Mouse (Mus musculus): ENCODE data around the gene Cd248. TPM values are rescaled to one million over a fixed set of nuclear protein-coding genes. Genes with fewer than 3 reads are reported as not detected.
"Not testable (repeated sequence)": the region's sequence is repeated elsewhere in the genome, so short reads cannot be mapped to it uniquely, and the experiment has no call there.

The Cd248 gene
- polyA plus RNA-seq, 1 experiment from 2014 or later: 10.3 TPM

DNA sequence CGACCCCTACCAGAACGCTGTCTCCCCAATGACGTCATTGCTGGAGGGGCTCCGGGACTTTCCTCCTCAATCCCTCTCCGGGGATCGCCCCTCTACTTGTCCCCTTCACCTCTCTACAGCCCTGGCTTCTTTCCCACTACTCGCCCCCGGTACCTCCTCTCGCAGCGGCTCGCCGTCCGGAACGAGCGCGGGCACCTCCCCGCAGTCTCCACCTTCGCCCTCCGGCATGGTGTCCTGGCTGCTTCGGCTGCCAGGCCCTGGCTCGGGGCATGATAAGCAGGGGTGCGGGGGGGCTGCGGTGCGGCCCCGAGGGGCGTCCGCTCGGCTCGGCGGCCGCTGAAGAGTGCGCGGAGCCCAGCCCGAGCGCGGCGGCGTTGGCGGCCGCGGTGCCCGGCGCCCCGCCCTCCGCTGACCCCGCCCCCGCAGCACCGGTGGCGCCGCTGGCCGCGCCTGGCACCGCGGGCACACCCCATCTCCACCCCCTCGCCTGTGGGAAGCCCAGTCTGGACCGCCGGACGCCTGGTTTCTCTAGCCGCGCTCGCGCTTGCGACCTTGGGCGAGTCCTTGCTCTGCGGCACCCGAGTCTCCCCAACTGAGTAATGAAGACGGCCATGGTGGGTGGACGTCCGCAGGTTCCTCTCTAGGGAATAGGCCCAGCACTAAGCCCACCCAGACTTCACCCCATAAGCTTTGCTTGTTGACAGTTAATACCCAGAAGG lies 17.4 kb downstream of the Cd248 start, which contains the start of gene Tmem151a:
Tmem151a (minus strand) TSS at position 387 of the 719 bp plus-strand sequence.
- under 1% methylated on average over 60 of the region's 69 CpGs for WGBS
- Histone ChIP-seq H3K27ac (replicated peaks) (no peak within 1 kb of the TSS), H3K27me3 (peaks cover 63% of the 10 kb centered on the region), H3K36me3 (peaks cover under 1% of the 10 kb centered on the region; the same call in 1 of the 2 replicates), H3K9me3 (no peaks in the 10 kb centered on the region), H3K4me1 (peaks cover 34% of the 10 kb centered on the region), H3K4me2 (replicated peaks) (peak within 1 kb of the TSS; percentile 93), H3K9ac (replicated peaks) (peak within 1 kb of the TSS; percentile 66), H3K4me3 (peak within 1 kb of the TSS; percentile 64)
- ATAC-seq (replicated peaks): no peak

DNA sequence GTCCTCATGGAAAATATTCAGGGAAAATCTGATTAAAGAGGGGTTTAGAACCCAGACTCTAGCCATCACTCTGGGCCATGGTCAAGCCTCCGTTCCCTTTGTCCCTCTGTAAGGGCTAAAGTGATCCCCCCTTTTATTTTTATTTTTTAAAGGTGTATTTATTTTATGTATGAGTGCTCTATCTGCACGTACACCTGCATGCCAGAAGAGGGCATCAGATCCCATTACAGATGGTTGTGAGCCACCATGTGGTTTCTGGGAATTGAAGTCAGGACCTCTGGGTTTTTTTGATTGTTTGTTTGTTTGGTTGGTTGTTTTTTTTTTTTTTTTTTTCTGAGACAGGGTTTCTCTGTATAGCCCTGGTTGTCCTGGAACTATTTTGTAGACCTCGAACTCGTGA lies 18.7 kb downstream of the Cd248 start:
- Histone ChIP-seq H3K4me1 (peaks cover 34% of the 10 kb centered on the region), H3K27me3 (peaks cover 51% of the 10 kb centered on the region), H3K36me3 (peaks cover 11% of the 10 kb centered on the region)
- H3K9me3 ChIP-seq; H3K4me2 ChIP-seq (replicated peaks); ATAC-seq (replicated peaks); H3K9ac ChIP-seq (replicated peaks); H3K4me3 ChIP-seq; H3K27ac ChIP-seq (replicated peaks): not testable (repeated sequence)
- 55% methylated on average over 4 of the region's 4 CpGs for WGBS

DNA sequence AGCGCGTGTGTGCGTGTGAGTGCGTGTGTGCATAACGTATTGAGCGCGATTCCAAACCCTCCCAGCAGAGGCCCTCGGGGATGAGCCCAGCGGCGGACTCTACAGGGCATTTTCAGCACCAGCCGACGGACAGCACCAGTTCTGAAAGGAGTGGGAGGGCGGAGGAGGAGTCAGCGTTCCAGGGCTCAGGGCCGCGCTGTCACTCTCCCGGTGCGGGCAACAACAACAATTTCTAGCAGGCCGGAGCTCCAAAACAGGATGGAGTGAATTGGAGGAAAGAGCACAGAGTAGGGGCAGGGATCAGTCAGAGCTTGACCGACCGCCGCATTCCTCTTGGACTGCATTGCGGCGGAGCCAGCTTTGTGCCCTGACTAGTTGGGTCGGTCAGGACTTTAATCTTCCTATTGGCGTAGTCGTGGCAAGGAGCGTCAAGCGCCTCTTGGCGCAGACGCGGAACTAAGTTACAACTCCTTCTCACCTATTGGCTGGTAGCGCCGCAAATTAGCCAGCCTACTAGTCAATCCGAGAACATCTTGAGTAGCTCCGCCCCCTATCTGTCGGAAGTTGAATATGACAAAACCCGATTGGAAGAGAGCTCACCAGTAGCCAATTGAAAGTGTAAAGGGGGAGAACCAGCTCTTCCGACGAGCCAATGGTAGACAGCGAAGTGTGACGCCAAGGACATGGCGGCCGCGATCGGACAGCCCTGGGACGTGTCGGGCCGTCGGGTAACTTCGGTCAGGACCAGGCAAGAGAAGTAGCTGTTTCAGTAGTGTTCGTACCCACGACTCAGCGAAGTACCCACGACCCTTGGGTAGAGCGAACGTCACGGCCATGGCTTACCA lies 20.2 kb downstream of the Cd248 start, which contains the start of gene Yif1a:
Yif1a (plus strand) TSS at position 655 of the 845 bp plus-strand sequence.
- H3K36me3 ChIP-seq: peaks cover 27% of the 10 kb centered on the region
- WGBS: under 1% methylated on average over 58 of the region's 58 CpGs
- peak; percentile 93 for ATAC-seq (replicated peaks)

DNA sequence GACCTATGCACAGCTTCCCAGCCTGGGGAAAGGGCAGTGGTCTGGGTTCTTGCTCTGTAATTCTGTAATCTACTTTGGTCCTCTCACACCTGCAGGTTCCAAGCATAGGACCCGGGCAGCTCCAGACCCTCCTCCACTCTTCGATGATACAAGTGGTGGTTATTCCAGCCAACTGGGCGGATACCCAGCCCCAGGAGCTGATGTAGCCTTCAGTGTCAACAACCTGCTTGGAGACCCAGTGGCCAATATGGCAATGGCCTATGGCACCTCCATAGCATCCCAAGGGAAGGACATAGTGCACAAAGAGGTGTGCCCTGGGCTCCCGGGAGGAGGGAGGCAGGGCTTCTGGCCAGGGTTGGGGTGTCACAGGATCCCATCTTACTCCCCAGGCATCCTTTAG lies 21.4 kb downstream of the Cd248 start:
- Histone ChIP-seq H3K27me3 (peaks cover 23% of the 10 kb centered on the region), H3K4me3 (peak overlapping the region; percentile 86), H3K9me3 (no peaks in the 10 kb centered on the region), H3K4me1 (peaks cover 49% of the 10 kb centered on the region), H3K36me3 (peaks cover 35% of the 10 kb centered on the region), H3K9ac (replicated peaks) (peak overlapping the region; percentile 73), H3K4me2 (replicated peaks) (peak overlapping the region; percentile 94), H3K27ac (replicated peaks) (no peak overlapping the region)
- WGBS: 88% methylated on average over 4 of the region's 4 CpGs
- ATAC-seq (replicated peaks): no peak

More for the DNA sequence above, 20.2 kb downstream of the Cd248 start, which contains the start of gene Yif1a:
- peaks cover 37% of the 10 kb centered on the region for H3K4me1 ChIP-seq
- H3K4me2 ChIP-seq (replicated peaks): peak within 1 kb of the TSS; percentile 94
- peaks cover 35% of the 10 kb centered on the region for H3K27me3 ChIP-seq
- no peaks in the 10 kb centered on the region for H3K9me3 ChIP-seq
- H3K27ac ChIP-seq (replicated peaks): peak within 1 kb of the TSS; percentile 88
- peak within 1 kb of the TSS; percentile 73 for H3K9ac ChIP-seq (replicated peaks)
- H3K4me3 ChIP-seq: peak within 1 kb of the TSS; percentile 86

DNA sequence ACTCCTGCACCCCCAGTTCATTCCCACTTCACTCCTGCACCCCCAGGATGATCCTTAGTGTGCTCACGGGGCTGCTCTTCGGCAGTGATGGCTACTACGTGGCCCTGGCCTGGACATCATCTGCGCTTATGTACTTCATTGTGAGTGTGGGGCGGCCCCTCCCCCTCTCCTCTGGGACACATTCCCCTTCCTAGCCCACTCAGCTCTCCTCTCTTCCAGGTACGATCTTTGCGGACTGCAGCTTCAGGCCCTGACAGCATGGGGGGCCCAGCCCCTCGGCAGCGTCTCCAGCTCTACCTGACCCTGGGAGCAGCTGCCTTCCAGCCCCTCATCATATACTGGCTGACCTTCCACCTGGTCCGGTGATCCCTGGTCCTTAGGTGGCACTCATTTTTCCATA lies 24.2 kb downstream of the Cd248 start:
- Histone ChIP-seq H3K4me1 (peaks cover 61% of the 10 kb centered on the region), H3K4me3 (no peak overlapping the region), H3K27me3 (no peaks in the 10 kb centered on the region), H3K27ac (replicated peaks) (no peak overlapping the region), H3K36me3 (peaks cover 35% of the 10 kb centered on the region), H3K9ac (replicated peaks) (no peak overlapping the region), H3K9me3 (no peaks in the 10 kb centered on the region), H3K4me2 (replicated peaks) (no peak overlapping the region)
- 92% methylated on average over 10 of the region's 10 CpGs for WGBS
- ATAC-seq (replicated peaks): no peak

DNA sequence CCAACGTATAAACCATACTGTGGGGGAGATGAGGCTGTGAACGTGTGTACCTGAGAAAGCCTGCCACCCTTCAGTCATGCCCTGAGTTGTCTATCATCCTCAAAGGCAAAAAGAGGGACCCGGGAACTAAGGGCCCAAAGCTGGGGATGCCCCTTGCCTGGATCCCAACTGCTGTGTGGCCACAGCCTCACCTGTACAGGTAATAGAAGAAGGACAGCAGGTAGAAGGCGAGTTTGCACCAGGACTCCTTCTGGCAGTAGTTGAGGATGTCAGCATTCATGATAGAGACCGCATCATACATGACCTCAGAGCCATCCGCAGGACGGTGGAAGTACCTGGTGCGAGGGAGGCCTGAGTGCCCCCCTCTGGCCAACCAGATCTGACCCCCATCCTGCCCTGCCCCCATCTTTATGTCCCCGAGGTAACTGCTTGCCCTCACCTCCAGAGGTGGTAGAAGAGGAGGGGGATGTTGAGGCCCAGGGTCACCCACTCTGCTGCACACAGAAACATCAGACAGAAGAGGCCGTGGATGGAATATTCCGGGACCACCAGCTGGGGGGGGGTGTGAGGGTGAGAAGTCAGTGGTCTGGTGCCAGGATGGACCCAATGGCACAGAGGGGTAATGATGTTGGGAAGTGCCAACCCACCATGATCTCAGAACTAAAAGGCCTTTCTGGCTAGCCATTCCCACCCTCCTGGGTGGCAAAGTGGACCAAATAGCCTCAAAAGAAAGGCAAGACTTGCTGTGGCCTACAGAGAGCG lies 25.8 kb downstream of the Cd248 start:
- 72% methylated on average over 12 of the region's 12 CpGs for WGBS
- no peaks in the 10 kb centered on the region for H3K27me3 ChIP-seq
- H3K4me2 ChIP-seq (replicated peaks): peak overlapping the region; percentile 85
- no peaks in the 10 kb centered on the region for H3K9me3 ChIP-seq
- peak overlapping the region; percentile 94 for H3K4me3 ChIP-seq
- peaks cover 35% of the 10 kb centered on the region for H3K36me3 ChIP-seq
- peak overlapping the region; percentile 95 for H3K27ac ChIP-seq (replicated peaks)
- H3K4me1 ChIP-seq: peaks cover 62% of the 10 kb centered on the region
- ATAC-seq (replicated peaks): no peak
- H3K9ac ChIP-seq (replicated peaks): peak overlapping the region; percentile 99

DNA sequence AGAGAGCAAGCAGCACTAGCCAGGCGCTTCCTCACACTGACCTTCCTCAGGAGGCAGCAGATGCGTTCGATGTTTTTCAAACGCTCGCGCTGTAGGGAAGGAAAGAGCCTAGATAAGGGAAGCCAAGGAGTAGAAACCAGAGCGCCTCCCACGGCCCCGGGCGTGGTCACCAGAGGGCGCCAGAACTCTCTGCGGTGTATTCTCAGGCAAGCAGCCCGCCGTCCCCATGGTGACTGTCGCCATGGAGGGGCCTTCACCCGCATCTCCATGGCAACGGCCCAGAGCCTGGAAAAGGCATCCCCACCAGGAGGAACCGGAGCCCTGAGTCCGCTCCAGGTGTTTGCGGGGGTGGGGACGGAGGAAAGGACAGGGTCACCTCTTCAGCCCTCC lies 26.4 kb downstream of the Cd248 start:
- peaks cover 35% of the 10 kb centered on the region for H3K36me3 ChIP-seq
- H3K27ac ChIP-seq (replicated peaks): peak overlapping the region; percentile 95
- peak; percentile 74 for ATAC-seq (replicated peaks)
- WGBS: 0% methylated on average over 21 of the region's 21 CpGs
- H3K4me3 ChIP-seq: peak overlapping the region; percentile 94
- H3K9me3 ChIP-seq: no peaks in the 10 kb centered on the region
- H3K4me1 ChIP-seq: peaks cover 62% of the 10 kb centered on the region
- H3K9ac ChIP-seq (replicated peaks): peak overlapping the region; percentile 99
- no peaks in the 10 kb centered on the region for H3K27me3 ChIP-seq
- peak overlapping the region; percentile 85 for H3K4me2 ChIP-seq (replicated peaks)

DNA sequence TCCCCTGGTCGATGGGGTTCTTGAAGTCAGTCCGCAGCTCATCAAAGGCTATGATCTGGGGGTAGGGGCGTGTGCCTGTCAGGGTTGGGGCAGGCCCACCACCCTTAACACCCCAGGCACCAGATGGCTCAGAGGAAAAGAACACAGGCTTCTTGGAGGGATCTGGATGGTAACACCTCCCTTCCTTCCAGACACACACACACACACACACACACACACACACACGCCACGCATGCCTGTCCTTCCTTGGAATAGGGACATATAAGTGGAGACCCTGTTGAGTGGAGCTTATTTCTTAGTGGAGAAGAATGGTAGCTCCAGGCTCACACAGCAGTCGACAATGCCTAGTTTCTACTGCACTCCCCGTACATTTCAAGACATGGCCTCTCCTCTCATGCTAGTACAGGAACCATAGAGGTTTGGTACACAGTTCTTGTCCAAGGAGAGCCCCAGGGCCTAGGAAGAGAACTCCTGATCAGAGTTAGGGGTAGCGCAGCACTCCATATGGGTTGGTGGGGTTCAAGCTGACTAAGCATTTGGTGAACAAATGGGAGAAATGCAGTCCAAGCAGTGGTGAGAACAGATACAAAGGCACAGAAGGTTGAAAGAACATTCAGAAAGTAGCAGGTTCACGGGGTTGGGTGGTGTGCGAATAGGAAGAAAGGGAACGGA lies 27.0 kb downstream of the Cd248 start:
- Histone ChIP-seq H3K9ac (replicated peaks) (peak overlapping the region; percentile 99; the same call in 1 of the 2 replicates), H3K4me1 (peaks cover 62% of the 10 kb centered on the region), H3K36me3 (peaks cover 37% of the 10 kb centered on the region), H3K4me3 (peak overlapping the region; percentile 94), H3K27ac (replicated peaks) (peak overlapping the region; percentile 95), H3K9me3 (no peaks in the 10 kb centered on the region), H3K4me2 (replicated peaks) (peak overlapping the region; percentile 85), H3K27me3 (no peaks in the 10 kb centered on the region)
- WGBS: 27% methylated on average over 11 of the region's 11 CpGs
- peak; percentile 36; the same call in 1 of the 2 replicates for ATAC-seq (replicated peaks)

DNA sequence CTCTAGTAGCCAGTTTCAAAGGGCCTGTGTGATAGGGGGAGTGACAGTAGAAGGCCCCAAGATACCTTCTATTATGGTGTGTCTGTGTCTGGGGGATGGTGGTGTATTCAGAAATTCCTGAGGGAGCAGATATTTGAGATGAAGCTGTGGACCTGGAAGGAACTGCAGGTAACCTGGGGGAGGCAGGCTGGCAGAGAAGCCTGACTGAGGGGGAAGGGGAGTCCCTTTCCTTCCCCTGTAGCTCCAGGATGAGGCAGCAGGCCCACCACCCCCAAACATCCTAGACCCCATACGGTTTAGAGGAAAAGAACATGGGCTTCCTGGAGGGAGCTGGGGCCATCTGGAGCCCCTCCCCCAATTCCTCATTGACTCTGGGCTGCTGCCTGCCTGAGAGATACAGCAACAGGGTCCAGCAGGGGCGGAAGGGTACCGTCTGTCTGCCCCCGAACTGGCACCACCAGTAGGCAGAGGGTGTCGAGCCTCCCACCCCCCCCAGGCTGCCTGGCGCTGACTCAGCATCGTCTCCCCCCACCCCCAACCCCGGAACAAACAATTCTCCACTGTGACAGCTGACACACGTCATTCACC lies 28.1 kb downstream of the Cd248 start:
- H3K9ac ChIP-seq (replicated peaks): peak overlapping the region; percentile 99
- ATAC-seq (replicated peaks): no peak
- WGBS: 8% methylated on average over 9 of the region's 9 CpGs
- H3K4me1 ChIP-seq: peaks cover 62% of the 10 kb centered on the region
- H3K27me3 ChIP-seq: no peaks in the 10 kb centered on the region
- peak overlapping the region; percentile 95 for H3K27ac ChIP-seq (replicated peaks)
- H3K4me2 ChIP-seq (replicated peaks): peak overlapping the region; percentile 85
- peaks cover 41% of the 10 kb centered on the region for H3K36me3 ChIP-seq
- H3K9me3 ChIP-seq: no peaks in the 10 kb centered on the region
- H3K4me3 ChIP-seq: peak overlapping the region; percentile 94

DNA sequence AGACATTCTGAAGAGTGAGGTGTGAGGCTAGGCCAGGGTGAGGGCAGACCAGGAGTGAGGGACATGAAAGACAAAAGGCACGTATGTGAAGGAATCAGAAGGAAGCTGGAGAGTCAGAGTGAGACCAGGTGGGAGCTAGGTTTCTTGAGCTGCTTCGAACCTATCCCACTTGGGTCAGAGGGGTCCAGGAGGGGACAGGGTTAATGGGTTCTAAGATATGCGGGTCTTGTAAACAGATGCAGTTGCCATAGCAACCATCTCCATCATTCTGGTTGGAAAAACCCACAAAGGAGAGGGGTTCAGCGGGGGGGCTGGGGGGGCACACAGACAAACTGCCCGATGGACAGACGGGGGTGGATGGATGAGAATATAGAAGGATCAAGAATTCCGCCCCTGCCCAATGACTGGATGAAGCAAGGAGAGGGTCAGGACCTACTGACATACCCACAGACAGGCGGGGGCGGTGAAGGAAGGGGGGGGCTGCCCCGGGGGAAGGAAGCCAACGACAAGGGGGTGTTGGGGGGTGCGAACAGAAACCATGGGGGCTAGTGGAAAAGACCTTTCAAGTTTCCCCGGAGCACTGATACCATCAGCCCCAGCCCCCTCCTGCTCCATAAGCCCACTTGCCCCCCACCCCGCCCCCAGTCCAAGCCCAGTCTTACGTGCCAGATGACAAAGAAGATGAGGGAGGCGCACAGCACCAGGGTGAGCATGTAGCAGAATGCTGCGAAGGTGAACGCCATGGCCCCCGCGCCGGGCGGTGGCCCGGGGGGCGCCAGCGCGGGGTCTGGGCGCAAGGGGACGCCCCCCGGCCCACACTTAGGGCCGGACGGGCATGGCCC lies 29.9 kb downstream of the Cd248 start:
- Histone ChIP-seq H3K4me1 (peaks cover 62% of the 10 kb centered on the region), H3K9me3 (no peaks in the 10 kb centered on the region), H3K36me3 (peaks cover 40% of the 10 kb centered on the region), H3K4me3 (peak overlapping the region; percentile 94), H3K27ac (replicated peaks) (peak overlapping the region; percentile 95), H3K9ac (replicated peaks) (peak overlapping the region; percentile 99), H3K27me3 (no peaks in the 10 kb centered on the region), H3K4me2 (replicated peaks) (peak overlapping the region; percentile 85)
- ATAC-seq (replicated peaks): peak; percentile 7
- WGBS: 2% methylated on average over 30 of the region's 31 CpGs

Measured in forebrain, embryonic 15.5 days (tissue).